In genomic region chr6:114479644-114480410, GRCm38 (mm10) we compare ENCODE assay signal across 18 mouse cellular contexts.
DNase-seq lines count a peak whose midpoint lies in the region; ATAC-seq and TF ChIP-seq lines count a peak whose summit lies in the region.
"Had no signal": no experiment of that assay in that cellular context is flagged by ENCODE, and none has a peak within 500 bp of the region (broad histone marks: within the 10 kb centered on the region; RNA-seq: fewer than 3 reads in every experiment).

No protein-coding gene starts in this region.

- WGBS in stomach, embryonic 16.5 days = 94% methylated on average over 16 of the region's 16 CpGs

- intact Hi-C loops in gastrocnemius, adult 2 months (cut with DNase I) = no loop called here
- intact Hi-C loops in left cerebral cortex, adult 2 months (cut with DNase I) = no loop called here
- intact Hi-C loops in left cerebral cortex, postnatal 4 days (cut with DNase I) = no loop called here

- H3K27ac ChIP-seq in gastrocnemius, adult 2 months = peak overlapping the region; percentile 59; the same call in 1 of the 2 replicates
- H3K27ac ChIP-seq in left cerebral cortex, adult 2 months = no peak overlapping the region
- no peak overlapping the region for H3K27ac ChIP-seq in testis, adult 2 months (ENCODE audit: control insufficient read depth, insufficient read depth, low read depth, low read length)
- H3K27ac ChIP-seq in stomach, embryonic 16.5 days (ENCODE audit: low read length) = no peak overlapping the region
- H3K27ac ChIP-seq: heart, embryonic 15.5 days; hindbrain, embryonic 13.5 days; macrophage; midbrain, embryonic 15.5 days; neural tube, embryonic 12.5 days had no signal

- DNase-seq in gastrocnemius, adult 2 months = no peak
- no peak for DNase-seq in gastrocnemius, postnatal 4 days (ENCODE audit: low spot score in 2 of 2)
- DNase-seq in left cerebral cortex, adult 2 months (ENCODE audit: extremely low spot score in 1 of 2, low spot score in 2 of 2) = no peak
- no peak for DNase-seq in left cerebral cortex, postnatal 4 days
- no peak for DNase-seq in testis, postnatal 14 days (ENCODE audit: low spot score)
- DNase-seq: adrenal gland, postnatal 25 days; cerebellum, postnatal 36 days; gastrocnemius, postnatal 25 days had no signal

- H3K9me3 ChIP-seq in stomach, embryonic 16.5 days (replicated peaks; ENCODE audit: control insufficient read depth, low read length) = no peaks in the 10 kb centered on the region
- H3K9me3 ChIP-seq: heart, embryonic 15.5 days; hindbrain, embryonic 13.5 days; midbrain, embryonic 15.5 days; neural tube, embryonic 12.5 days had no signal

- TF ChIP-seq POLR2A in testis, adult 2 months (IDR thresholded peaks at IDR 0.05; ENCODE audit: control insufficient read depth, low read depth, low read length) = no peak

- ATAC-seq in stomach, embryonic 16.5 days (ENCODE audit: insufficient read depth, low FRiP score) = 0 out of 2 replicates have a peak, but pooled peaks have one; percentile 27
- ATAC-seq in frontal cortex, adult (ENCODE audit: low TSS enrichment) = no peak
- ATAC-seq: forebrain, embryonic 16.5 days; midbrain, embryonic 15.5 days had no signal

- no peak overlapping the region for H3K4me2 ChIP-seq in stomach, embryonic 16.5 days (ENCODE audit: low read depth, low read length)
- H3K4me2 ChIP-seq: heart, embryonic 15.5 days; hindbrain, embryonic 13.5 days; midbrain, embryonic 15.5 days; neural tube, embryonic 12.5 days had no signal

- H3K9ac ChIP-seq in stomach, embryonic 16.5 days (ENCODE audit: low read length) = no peak overlapping the region
- H3K9ac ChIP-seq: heart, embryonic 15.5 days; hindbrain, embryonic 13.5 days; midbrain, embryonic 15.5 days; neural tube, embryonic 12.5 days had no signal

- peaks cover 3% of the 10 kb centered on the region for H3K4me1 ChIP-seq in testis, adult 2 months (ENCODE audit: control insufficient read depth, insufficient read depth, low read length)
- H3K4me1 ChIP-seq in stomach, embryonic 16.5 days (ENCODE audit: control insufficient read depth, insufficient read depth, low read length) = no peaks in the 10 kb centered on the region
- H3K4me1 ChIP-seq: heart, embryonic 15.5 days; hindbrain, embryonic 13.5 days; midbrain, embryonic 15.5 days; neural tube, embryonic 12.5 days had no signal

- H3K36me3 ChIP-seq in testis, adult 2 months (ENCODE audit: control insufficient read depth, insufficient read depth, low read length) = no peaks in the 10 kb centered on the region
- no peaks in the 10 kb centered on the region for H3K36me3 ChIP-seq in stomach, embryonic 16.5 days (ENCODE audit: control insufficient read depth, insufficient read depth, low read length)
- H3K36me3 ChIP-seq: G1E; heart, embryonic 15.5 days; hindbrain, embryonic 13.5 days; midbrain, embryonic 15.5 days; neural tube, embryonic 12.5 days had no signal

- no peak overlapping the region for H3K4me3 ChIP-seq in gastrocnemius, adult 2 months
- no peak overlapping the region for H3K4me3 ChIP-seq in left cerebral cortex, adult 2 months
- no peak overlapping the region for H3K4me3 ChIP-seq in testis, adult 2 months (ENCODE audit: control insufficient read depth, low read depth, low read length)
- no peak overlapping the region for H3K4me3 ChIP-seq in stomach, embryonic 16.5 days (replicated peaks; ENCODE audit: low read length)
- H3K4me3 ChIP-seq: heart, embryonic 15.5 days; hindbrain, embryonic 13.5 days; midbrain, embryonic 15.5 days; neural tube, embryonic 12.5 days had no signal

- TF ChIP-seq CTCF in gastrocnemius, adult 2 months (IDR thresholded peaks at IDR 0.05) = peak; percentile 23; the same call in 1 of the 2 replicates
- peak; percentile 32 for TF ChIP-seq CTCF in left cerebral cortex, adult 2 months (IDR thresholded peaks at IDR 0.05)
- peak; percentile 24; the same call in 1 of the 2 replicates for TF ChIP-seq CTCF in testis, adult 2 months (IDR thresholded peaks at IDR 0.05; ENCODE audit: control insufficient read depth, insufficient read depth, insufficient replicate concordance, low read depth, low read length)

- H3K27me3 ChIP-seq in testis, adult 2 months (ENCODE audit: control insufficient read depth, insufficient read depth, low read length) = no peaks in the 10 kb centered on the region
- no peaks in the 10 kb centered on the region for H3K27me3 ChIP-seq in stomach, embryonic 16.5 days (ENCODE audit: control insufficient read depth, insufficient read depth, low read length)
- H3K27me3 ChIP-seq: hindbrain, embryonic 13.5 days; midbrain, embryonic 15.5 days; neural tube, embryonic 12.5 days had no signal
